Mouse (Mus musculus): ENCODE results near the gene Nexn. TPM values are rescaled to one million over a fixed set of nuclear protein-coding genes. Genes with fewer than 3 reads are reported as not detected.

The Nexn gene
- 0.09 TPM in 1 of 2 replicates, not detected in the other for polyA plus RNA-seq (2012; rRNA removed)

GRCm38 (mm10) chr3:152266036-152266421 lies at the start of gene Nexn:
Gene Nexn (minus strand): TSS chr3:152266350.

GRCm38 (mm10) chr3:152209967-152210634 lies 56.0 kb downstream of the Nexn start, which contains the start of the genes Dnajb4 and Fubp1:
Gene Dnajb4 (minus strand): TSS chr3:152210302.
Gene Fubp1 (plus strand): TSS chr3:152210422.

Other genes with a start within 250 kb of the Nexn start
- 95.2 and 96.1 TPM in 2 replicates for gene Gipc2, start 100.1 kb downstream of the Nexn start, polyA plus RNA-seq (2012; rRNA removed)
- 2.4 and 2.7 TPM in 2 replicates for gene Dnajb4, start 56.0 kb downstream of the Nexn start, polyA plus RNA-seq (2012; rRNA removed)
- 46.7 and 57.2 TPM in 2 replicates for gene Fubp1, start 55.9 kb downstream of the Nexn start, polyA plus RNA-seq (2012; rRNA removed)
- gene Miga1, start 74.1 kb upstream of the Nexn start, polyA plus RNA-seq (2012; rRNA removed): 6.4 and 8.8 TPM in 2 replicates
- gene Usp33, start 80.1 kb upstream of the Nexn start, polyA plus RNA-seq (2012; rRNA removed): 10.2 and 18.1 TPM in 2 replicates
- gene Zzz3, start 129.1 kb upstream of the Nexn start, polyA plus RNA-seq (2012; rRNA removed): 10.8 and 10.9 TPM in 2 replicates

Data from colon, adult 2 months (tissue).